Mouse (Mus musculus) G1E (cell line): ENCODE data around the gene Psen1.

Experiments used
- CTCF ChIP-seq: IDR thresholded peaks from 2 replicates; pipeline ENCODE4 v1.5.1; 2012; ENCODE audit warnings: low read depth, low read length, inconsistent platforms, mixed read lengths
- GATA1 ChIP-seq: IDR thresholded peaks from 2 replicates; pipeline ENCODE4 v1.6.1; 2012; ENCODE audit warnings: borderline replicate concordance, low read length, inconsistent platforms, mixed read lengths
- POLR2AphosphoS5 ChIP-seq: IDR thresholded peaks from 2 replicates; pipeline ENCODE4 v1.6.1; 2012; ENCODE audit warnings: low read depth, low read length, inconsistent platforms; ENCODE audit not compliant: insufficient replicate concordance
- TAL1 ChIP-seq: conservative IDR thresholded peaks from 2 replicates; pipeline ENCODE4 v1.6.1; 2012; ENCODE audit warnings: low read depth, low read length, inconsistent platforms, mixed read lengths

DNA sequence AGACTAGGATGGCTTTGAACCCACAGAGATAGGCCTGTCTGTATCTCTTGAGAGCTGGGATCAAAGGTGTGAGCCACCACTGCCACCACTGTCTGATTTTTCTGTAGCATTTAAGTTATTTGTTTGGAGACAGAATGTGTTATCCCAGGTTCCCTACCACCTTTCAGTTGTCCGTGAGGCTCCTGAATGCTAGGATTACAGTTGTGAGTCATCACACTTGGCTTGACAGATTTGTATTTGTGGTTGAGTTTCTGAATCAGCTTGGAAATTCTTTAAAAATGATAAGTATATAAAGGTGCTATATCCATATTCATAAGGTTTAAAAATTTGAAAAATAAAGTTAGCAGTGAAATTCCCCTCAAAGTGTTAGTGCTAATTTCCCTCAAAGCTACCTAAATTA, 44.8 kb upstream of the Psen1 start:
- TF ChIP-seq GATA1 (no peak), CTCF (no peak), TAL1 (no peak), POLR2AphosphoS5 (no peak)
